Mouse (Mus musculus): Measurements from ENCODE around the gene Mpc1.

Mpc1 gene

GRCm38 (mm10) chr17:8277266-8277665, 5.4 kb upstream of the Mpc1 start:
- no peak for DNase-seq (ENCODE audit: inconsistent age in 2 of 2, low spot score in 1 of 2)

GRCm38 (mm10) chr17:8278356-8278755, 4.3 kb upstream of the Mpc1 start:
- no peak for DNase-seq (ENCODE audit: inconsistent age in 2 of 2, low spot score in 1 of 2)

DNA sequence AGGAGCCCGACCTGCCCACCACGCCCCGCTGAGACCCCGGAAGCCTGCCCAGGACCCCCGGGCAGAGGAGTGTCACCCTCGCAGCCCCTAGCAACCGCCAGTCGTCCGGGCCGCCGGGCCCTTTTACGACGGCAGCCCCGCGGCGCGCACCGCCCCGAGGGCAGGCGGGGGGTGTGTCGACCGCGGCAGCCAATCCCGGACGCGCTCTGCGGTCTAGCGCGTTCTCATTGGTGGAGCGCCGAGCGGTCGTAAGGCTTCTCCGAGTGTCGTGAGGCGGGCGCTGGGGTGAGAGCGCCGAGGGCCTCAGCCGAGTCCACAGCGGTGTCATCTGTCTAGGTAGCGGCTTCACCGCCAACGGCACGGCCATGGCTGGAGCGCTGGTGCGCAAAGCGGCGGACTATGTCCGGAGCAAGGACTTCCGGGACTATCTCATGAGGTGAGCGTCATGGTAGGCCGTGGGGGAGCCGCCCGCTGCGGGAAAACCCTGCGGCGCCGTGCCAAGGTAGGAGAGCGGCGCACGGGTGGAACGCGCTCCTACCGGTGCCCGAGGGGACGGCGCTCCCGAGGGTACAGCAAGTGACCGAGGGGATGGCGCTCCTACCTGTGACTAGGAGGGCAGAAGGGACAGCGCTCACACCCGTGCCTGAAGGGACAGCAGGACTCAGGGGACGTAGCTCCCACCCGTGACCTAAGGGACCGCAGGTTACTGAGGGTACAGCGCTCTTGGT, 986 bp downstream of the Mpc1 start:
- peak; percentile 98 for DNase-seq (ENCODE audit: inconsistent age in 2 of 2, low spot score in 1 of 2)

DNA sequence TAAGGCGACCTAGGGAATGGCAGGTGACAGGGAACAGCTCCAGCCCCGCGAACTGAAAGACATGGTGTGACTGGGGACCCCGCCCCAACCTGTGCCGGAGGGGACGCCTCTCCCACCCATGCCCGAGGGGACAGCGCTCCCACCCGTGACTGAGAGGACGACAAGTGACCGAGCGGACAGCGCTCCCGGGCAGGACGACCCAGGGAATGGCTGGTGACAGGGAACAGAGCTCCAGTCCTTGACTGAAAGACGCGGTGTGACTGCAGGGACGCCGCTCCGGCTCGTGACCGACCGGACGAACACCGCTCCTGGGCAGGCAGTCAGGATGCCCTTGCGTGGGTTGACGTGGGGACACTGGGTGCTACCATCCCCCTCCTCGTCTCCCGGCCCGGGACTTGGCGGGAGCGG, 1.6 kb downstream of the Mpc1 start:
- DNase-seq (ENCODE audit: inconsistent age in 2 of 2, low spot score in 1 of 2) = peak; percentile 71 to 87

GRCm38 (mm10) chr17:8285056-8285455, 2.4 kb downstream of the Mpc1 start:
- DNase-seq (ENCODE audit: inconsistent age in 2 of 2, low spot score in 1 of 2) = peak; percentile 21 to 72

DNA sequence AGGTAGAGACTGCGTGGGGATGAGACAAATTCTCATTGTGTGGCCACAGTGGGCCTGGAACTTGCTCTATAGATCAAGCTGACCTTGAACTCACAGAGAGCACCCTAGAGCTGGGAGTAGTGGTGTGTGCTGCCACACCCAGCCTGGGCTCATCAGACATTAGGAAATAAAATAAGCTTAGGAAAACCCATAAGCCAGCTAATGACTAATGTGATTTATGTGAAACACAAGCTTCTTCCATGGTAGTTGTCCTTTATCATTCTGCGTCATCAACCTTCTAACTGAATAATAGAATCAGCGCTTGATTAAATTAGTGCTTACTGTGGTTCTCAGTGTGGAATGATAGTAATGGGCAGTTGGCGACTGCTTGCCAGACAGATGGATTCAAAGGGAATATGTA, 4.3 kb downstream of the Mpc1 start:
- peak in 1 of 2 experiments; percentile 60 for DNase-seq (ENCODE audit: inconsistent age in 2 of 2, low spot score in 1 of 2)

GRCm38 (mm10) chr17:8289993-8290679, 7.4 kb downstream of the Mpc1 start:
- DNase-seq (ENCODE audit: inconsistent age in 2 of 2, low spot score in 1 of 2) = no peak

- DNase-seq (ENCODE audit: inconsistent age in 2 of 2, low spot score in 1 of 2) = peak in 1 of 2 experiments; percentile 63
Measured at GRCm38 (mm10) chr17:8290736-8291135, 8.0 kb downstream of the Mpc1 start.

DNA sequence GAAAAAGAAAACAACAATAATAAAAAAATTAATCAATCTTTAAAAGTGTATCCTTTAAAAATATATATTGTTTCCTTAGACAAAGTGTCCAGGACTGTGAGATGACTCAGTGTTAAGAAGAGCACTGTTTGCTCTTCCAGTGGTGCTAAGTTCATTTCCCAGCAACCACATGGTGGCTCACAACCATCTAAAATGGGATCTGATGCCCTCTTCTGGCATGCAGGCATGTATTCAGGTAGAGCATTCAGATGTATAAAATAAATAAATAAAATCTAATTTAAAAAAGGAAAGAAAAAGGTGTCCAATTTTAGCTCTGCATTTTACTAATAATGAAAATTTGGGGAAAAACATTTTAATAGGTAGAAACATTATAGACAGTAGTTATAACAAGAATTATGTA, 13.1 kb downstream of the Mpc1 start:
- DNase-seq (ENCODE audit: inconsistent age in 2 of 2, low spot score in 1 of 2) = no peak

DNA sequence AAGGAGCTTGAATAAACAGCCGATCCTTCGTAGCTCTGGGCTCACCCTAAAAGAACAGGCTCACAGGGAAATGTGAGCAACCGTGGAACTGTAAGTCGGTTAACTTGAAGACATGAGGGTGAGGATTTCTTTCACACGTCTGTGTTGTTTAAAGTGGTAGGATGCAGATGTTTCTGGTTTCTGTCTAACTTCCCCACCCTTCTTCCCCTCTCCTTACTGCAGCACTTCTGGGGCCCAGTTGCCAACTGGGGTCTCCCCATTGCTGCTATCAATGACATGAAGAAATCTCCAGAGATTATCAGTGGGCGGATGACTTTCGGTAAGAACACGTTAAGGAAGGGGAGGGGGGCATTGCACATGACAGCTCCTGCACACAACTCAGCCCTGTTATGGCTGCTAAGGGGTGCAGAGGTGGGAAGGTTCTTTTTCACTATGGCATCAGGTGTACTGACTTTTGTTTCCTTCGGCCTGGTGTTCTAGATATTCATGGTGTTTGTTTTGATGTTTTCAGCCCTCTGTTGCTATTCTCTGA, 13.7 kb downstream of the Mpc1 start:
- no peak for DNase-seq (ENCODE audit: inconsistent age in 2 of 2, low spot score in 1 of 2)

- no peak for DNase-seq (ENCODE audit: inconsistent age in 2 of 2, low spot score in 1 of 2)
Measured at GRCm38 (mm10) chr17:8297746-8298145, 15.0 kb downstream of the Mpc1 start.

GRCm38 (mm10) chr17:8298281-8298680, 15.6 kb downstream of the Mpc1 start:
- DNase-seq (ENCODE audit: inconsistent age in 2 of 2, low spot score in 1 of 2) = no peak

DNA sequence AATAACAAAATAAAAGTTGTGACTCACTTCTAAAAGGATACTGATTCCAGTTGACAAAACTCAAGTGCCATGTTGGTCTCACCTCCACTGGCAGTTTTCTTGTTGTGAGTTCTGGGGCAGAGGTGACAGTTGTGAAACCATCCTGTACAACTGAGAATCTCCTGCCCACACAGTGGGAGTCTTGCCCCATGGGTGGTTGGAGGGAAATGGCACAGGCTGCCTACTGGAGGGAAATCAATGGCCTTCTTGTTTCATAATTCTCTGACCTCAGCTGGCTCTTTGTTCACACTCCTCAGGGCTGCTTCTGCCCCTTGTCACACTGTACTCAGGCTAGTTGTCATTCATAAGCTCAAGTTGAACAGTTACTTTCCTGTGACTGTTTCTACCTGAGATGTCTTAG, 16.8 kb downstream of the Mpc1 start:
- DNase-seq (ENCODE audit: inconsistent age in 2 of 2, low spot score in 1 of 2) = peak in 1 of 2 experiments; percentile 64

DNA sequence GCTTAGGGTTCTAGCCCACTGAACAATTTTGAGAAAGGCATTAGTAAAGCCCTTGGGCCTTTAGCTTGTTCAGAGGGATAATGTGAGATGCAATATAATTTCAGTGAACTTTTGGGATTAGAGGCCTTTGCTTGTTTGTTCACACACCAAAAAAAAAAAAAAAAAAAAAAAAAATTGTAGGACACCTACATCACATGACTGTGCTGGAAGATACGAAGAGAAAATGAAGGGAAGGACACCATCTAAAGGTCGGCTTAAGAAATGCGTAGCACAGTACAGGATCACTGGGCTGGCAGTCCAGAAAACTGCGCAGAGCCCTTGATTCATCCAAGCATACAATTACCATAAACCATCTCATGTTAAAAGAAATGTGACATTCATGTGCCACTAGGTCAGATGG, 18.8 kb downstream of the Mpc1 start:
- DNase-seq (ENCODE audit: inconsistent age in 2 of 2, low spot score in 1 of 2) = no peak

DNA sequence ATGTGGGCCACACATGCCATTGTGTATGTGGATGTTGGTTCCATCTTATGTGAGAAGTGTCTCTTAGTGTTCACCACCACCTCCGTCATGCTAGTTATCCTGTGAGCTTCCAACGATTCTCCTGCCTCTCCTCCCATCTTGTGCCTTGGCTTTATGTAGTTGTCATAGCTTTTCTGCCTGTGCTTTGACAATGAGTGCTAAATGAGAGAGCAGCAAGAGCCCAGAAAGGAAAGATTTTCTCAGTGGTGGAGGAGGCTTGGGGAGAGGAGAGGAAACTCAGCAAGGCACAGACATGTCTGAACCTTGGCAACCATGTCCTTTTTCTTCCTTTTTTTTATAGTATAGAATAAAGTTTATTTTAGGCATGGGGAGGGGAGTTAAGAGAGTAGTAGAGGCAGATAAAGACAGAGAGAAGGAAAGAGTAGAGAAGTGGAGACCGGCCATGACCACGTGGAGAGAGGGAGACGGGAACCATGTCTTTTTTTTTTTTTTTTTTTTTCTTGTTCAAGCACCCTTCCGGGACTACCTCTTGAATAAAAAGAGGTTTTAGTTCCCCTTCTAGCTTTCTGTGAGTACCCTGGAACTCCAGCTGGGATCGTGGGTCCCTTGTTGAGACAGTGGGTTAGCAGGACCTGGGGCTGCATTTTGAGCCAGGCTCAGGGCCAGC, 20.2 kb downstream of the Mpc1 start:
- DNase-seq (ENCODE audit: inconsistent age in 2 of 2, low spot score in 1 of 2) = no peak

- DNase-seq (ENCODE audit: inconsistent age in 2 of 2, low spot score in 1 of 2) = no peak
Measured at GRCm38 (mm10) chr17:8303671-8304070, 21.0 kb downstream of the Mpc1 start.

DNA sequence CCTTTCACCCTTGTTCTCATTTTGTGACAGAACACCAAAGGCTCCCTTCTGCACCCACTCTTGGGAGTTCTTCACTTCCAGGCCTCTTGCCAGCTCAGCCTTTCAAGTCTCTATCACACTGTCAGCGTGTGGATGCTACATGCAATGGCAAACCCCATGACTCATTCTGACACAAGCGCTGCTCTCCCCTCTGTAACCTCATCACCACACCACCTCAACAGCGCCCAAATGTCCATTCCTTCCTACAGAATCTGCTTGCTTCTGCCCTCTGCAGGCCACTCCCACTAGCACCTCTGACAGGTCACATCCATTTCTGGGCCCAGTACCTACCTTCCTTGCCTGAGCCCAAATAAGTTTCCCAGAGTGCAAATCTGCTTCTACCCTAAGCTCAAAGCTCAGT, 23.1 kb downstream of the Mpc1 start:
- peak in 1 of 2 experiments; percentile 58 for DNase-seq (ENCODE audit: inconsistent age in 2 of 2, low spot score in 1 of 2)

DNA sequence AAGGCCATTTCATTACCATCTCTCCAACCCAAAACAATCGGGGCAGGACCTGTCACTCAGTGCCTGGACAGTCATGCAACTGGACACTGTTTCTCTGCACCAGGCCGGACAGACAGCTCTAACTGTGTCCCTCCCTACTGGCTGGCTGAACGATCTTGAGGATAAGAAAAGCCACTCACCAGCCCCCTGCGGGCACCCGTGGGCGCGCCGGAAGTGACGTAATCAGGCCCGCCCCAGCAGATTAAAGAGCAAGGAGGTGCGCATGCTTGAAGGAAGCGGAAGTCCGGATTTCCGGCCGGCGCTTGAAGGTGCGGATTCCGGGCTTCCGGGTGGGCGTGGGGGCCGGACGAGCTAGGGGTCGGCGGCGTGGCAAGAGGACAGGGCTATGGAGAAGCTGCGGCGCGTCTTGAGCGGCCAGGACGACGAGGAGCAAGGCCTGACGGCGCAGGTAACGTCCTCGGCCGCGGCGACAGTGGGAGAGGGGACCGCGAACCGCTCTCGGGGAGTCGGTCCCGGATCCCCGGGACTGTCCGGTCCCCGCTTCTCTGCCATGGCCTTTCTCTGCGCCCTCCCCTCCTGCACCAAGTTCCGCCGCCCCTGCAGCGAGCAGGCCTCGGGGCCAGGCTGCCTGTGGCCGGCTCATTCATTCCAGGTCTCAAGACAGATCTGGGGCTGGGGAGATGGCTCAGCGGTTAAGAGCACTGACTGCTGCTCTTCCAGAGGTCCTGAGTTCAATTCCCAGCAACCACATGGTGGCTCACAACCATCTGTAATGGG, 28.3 kb downstream of the Mpc1 start, which contains the start of gene Sft2d1:
Gene Sft2d1, plus strand, starts transcription at position 265 of the 777 bp plus-strand sequence.
- DNase-seq (ENCODE audit: inconsistent age in 2 of 2, low spot score in 1 of 2) = peak; percentile 97 to 99

DNA sequence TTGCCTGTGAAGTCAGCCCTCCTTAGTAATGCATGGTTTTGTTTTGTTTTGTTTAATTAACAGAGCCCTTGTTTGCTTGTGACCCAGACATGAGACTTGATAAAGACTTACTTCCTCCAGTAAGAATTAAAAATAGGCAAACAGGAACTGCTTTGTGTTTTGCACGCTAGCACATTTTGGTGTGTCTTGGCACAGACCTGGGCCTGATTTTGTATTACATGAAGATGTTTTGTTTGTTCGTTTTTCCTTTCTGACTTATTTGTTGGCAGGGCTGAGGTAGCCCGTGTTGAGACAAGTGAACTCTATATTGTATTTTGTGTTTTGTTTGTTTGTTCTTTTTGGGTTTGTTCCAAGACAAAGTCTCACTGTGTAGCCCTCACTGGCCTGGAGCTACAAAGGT, 29.0 kb downstream of the Mpc1 start:
- peak in 1 of 2 experiments; percentile 50 for DNase-seq (ENCODE audit: inconsistent age in 2 of 2, low spot score in 1 of 2)

DNA sequence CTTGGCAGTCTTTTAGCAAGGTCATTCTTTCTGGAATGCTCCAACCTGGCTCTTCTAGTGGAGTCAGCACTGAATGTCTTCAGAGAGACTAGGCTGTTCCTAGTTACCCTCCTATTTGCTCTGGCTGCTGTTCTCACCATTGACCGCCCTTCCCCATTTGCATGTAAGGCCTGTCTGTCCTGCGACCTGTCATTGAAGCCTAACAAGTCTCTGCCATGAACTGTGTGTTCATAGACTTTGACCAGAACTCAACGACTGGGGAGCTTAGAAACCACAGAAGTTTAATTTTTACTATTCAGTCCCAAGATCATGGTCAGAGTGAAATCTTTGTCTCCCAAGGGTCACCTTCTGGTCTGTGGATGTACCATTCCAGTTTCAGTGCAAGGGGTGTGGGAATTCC, 31.3 kb downstream of the Mpc1 start:
- DNase-seq (ENCODE audit: inconsistent age in 2 of 2, low spot score in 1 of 2) = no peak

GRCm38 (mm10) chr17:8316251-8316650, 33.5 kb downstream of the Mpc1 start:
- no peak for DNase-seq (ENCODE audit: inconsistent age in 2 of 2, low spot score in 1 of 2)

Data from adrenal gland, adult (tissue).